Mouse (Mus musculus) adrenal gland, postnatal 25 days (tissue): ENCODE measurements at regions not wholly inside any gene's neighbourhood (a gene's known extent, or its start where the extent isn't known, plus 50 kb on each side); places are given as distances from the start of the nearest gene placed in this dataset.

ENCODE experiments used
- DNase-seq: peaks from one replicate; pipeline ENCODE4 v3.0.0; 2021; ENCODE audit warnings: mixed read lengths

GRCm38 (mm10) chr19:15230129-15230927 is 632.5 kb upstream of the Tle4 start:
- no peak for DNase-seq

GRCm38 (mm10) chr19:15217387-15217786 is 619.5 kb upstream of the Tle4 start:
- DNase-seq = no peak

GRCm38 (mm10) chr19:15214651-15215050 is 616.8 kb upstream of the Tle4 start:
- no peak for DNase-seq

- DNase-seq = no peak
Measured at GRCm38 (mm10) chr19:15212881-15213280, 615.0 kb upstream of the Tle4 start.

DNA sequence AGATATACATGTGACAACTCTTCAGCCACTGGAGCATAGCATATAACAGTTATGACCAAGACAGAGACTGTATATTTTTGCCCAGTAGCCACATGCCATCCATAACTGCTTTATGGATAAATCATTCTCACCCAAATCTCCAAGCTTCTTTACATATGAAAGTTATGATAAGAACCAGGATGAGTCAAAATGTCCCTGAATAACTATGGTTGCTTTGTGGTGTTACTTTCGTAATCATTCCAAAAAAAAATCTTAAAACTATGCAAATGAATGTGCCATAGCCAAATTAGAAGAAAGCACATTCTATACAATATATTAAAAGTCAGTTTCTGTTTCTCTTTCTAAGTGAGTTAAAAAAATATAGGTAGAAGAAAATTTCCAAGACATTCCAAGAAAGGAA is 605.2 kb upstream of the Tle4 start:
- no peak for DNase-seq

- DNase-seq = no peak
Measured at GRCm38 (mm10) chr19:15201262-15201661, 603.4 kb upstream of the Tle4 start.

DNA sequence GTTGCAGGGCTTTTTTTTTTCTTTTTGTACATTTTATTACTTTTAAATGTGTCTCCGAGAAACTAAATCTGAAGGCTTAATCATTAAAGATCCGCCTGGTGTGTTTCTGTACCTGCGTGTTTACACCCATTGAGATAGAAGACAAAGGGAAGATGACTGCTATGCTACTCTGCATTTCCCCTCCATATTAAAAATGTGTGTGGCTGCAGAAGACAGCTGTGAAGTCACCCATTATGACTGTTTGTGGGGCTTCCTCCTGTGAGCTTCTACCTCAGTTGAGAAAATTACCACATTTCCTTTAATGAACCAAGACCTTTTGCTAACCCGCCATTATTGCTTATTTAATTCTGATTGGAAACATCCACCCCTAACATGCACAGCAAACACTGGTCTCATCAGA is 602.9 kb upstream of the Tle4 start:
- DNase-seq = no peak

GRCm38 (mm10) chr19:15200361-15200760 is 602.5 kb upstream of the Tle4 start:
- DNase-seq = no peak

- DNase-seq = no peak
Measured at GRCm38 (mm10) chr19:15199692-15200091, 601.8 kb upstream of the Tle4 start.

GRCm38 (mm10) chr19:15175221-15175620 is 577.4 kb upstream of the Tle4 start:
- no peak for DNase-seq

DNA sequence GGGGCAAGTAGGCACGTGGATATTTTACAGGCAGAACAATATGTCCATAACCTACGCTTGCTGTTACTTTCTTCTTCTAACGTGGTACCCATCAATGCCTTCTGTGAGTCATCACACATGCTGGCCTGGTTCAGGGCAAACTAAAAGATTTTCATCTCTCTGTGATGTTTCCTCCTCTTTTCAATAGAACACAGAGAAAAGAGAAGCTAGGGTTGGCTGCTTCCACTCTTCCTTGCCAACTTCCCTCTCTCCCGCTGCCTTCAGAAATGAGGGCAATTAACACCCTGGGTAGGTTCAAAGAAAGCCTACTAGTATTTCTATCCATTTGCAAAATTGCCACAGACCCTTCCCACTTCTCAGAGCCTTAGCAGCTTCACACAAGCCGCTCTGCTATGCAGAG is 575.5 kb upstream of the Tle4 start:
- no peak for DNase-seq

DNA sequence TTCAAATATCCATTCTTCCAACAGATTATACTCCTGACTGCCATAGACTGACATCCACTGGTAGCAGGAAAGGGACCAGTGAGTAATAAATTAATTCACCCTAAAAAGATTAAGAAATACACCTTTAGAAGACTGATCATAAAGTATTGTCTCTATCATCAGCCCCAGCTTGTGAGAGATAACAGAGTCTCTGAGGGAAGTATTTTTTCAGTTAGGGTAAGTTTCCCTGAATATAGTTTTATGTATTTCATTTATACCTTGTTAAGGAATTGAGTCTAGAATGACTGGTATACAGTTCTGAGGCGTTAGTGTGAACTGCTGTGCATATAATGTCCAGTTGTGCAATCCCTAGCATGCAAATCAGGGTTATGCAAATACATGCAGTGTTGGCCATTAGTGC is 569.3 kb upstream of the Tle4 start:
- no peak for DNase-seq

GRCm38 (mm10) chr19:15160641-15161040 is 562.8 kb upstream of the Tle4 start:
- no peak for DNase-seq

GRCm38 (mm10) chr19:15158653-15159052 is 560.8 kb upstream of the Tle4 start:
- no peak for DNase-seq

- no peak for DNase-seq
Measured at GRCm38 (mm10) chr19:15158177-15158576, 560.3 kb upstream of the Tle4 start.

DNA sequence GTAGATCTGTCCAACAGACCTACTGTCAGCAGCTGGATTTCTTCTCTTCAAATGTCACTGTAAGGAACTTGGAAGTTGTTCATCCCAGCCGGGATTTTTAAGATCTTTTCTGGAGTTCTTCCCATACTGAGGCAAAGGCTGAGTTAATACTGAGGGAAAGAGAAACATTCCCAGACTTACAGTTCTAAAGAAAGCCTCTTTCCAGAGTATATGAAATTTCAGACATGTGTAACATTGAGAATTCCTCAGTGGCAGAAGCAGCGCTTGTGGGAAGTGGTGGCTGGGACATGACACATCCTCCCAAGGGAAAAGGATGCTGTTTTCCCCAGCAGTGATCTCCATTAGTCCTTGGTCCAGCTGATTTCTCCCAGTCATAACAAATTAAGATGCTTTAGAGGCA is 556.8 kb upstream of the Tle4 start:
- no peak for DNase-seq

- DNase-seq = no peak
Measured at GRCm38 (mm10) chr19:15146325-15146724, 548.5 kb upstream of the Tle4 start.

DNA sequence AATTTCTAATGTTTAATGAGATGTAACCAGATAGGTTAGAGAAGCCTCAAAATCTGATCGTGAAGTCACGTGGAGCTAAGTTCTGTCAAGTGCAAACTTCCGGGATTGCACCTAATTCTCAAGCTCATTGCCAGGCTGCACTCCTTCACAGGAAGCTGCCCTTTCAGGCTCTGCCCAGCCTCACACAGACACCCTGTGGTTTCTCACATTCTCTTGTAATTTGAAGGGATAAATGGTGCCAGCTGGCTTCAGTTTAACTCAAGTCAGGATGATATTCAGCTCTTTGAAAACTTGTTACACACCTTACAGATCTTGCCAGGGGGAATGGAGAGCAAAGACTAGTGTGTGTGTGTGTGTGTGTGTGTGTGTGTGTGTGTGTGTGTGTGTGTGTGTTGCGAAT is 529.3 kb upstream of the Tle4 start:
- DNase-seq = no peak

GRCm38 (mm10) chr19:15108441-15109026 is 510.7 kb upstream of the Tle4 start:
- DNase-seq = no peak

- no peak for DNase-seq
Measured at GRCm38 (mm10) chr19:15095054-15095453, 497.2 kb upstream of the Tle4 start.

DNA sequence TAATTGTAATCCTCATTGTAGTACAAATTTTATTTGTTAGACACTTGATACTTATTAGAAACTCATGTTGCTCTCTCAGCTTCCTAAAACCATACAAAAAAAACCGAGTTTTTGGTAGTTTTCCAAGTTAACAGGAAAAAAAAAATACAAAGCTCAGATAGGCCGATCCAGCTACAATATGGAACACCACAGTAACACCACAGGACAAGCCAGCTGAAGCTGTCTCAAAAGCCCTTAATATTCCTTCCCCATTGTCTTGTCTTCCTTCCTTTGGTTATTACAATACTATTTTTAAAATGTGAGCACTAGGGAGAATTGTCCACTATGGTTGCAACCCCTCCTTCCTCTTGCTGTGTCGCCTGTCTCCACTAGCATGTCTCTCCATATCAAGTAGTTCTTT is 495.7 kb upstream of the Tle4 start:
- DNase-seq = no peak

DNA sequence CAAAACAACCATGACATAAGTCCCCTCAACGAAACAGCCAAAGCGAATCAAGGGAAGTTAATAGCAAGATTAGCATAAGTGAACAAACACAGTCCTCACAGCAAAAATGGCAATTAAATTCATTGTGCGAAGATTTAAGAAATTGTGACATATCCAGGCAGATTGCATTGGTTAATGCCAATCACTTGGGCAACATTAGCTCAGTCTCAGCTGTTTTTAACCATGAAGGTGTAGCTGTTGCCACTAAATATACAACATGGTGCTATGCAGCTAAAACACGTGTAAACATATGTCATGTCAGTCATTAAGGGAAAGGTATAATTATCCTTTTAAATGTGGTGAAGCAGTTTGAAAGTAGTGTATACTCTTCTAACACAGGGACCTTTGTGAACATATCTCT is 482.8 kb upstream of the Tle4 start:
- DNase-seq = no peak

GRCm38 (mm10) chr19:15057801-15058200 is 459.9 kb upstream of the Tle4 start:
- DNase-seq = no peak

DNA sequence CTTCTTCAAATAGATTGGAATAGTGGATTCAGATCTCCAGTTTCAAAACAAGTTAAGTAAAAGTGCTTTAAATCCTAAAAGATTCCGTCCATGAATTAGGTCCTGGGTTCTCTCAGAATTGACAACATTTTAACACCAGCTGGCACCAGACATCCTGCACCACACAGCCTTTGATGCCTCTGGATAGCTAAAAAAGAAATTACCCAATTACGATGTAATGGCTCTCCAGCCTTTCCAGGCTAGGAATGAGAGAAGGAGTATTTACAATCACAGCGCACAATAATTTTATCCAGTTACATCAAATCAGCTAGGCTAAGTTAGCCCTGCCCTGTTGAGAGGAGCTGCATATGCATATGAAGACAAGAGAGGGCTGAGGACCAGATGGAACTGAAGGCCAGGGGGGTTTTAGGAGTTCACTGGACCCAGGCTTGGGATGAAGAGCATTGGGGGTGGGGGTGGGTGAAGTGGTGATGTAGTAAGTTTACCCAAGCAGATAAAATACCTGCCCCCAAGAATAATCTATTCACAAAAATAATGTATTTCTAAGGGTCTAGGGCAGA is 455.8 kb upstream of the Tle4 start:
- DNase-seq = no peak
